Mouse (Mus musculus) heart, embryonic 15.5 days (tissue): ENCODE results near the gene Ophn1. TPM values are rescaled to one million over a fixed set of nuclear protein-coding genes. Genes with fewer than 3 reads are reported as not detected.

Experiments
- ATAC-seq: fragments of 200-750 bp; cut with Nextera tagmentation; replicated peaks from 2 replicates; pipeline ENCODE4 v1.8.0; 2017; ENCODE audit warnings: low read depth, moderate TSS enrichment; ENCODE audit not compliant: insufficient number of reproducible peaks, insufficient read depth, low FRiP score
- H3K27ac ChIP-seq: fragments of 300-500 bp; sonication (generic); 2 replicates; pipeline ENCODE4 v1.5.1; 2015; ENCODE audit warnings: mild to moderate bottlenecking, inconsistent platforms
- H3K27me3 ChIP-seq: fragments of 300-500 bp; sonication (generic); 2 replicates; pipeline ENCODE4 v1.6.1; 2015; ENCODE audit warnings: inconsistent platforms
- H3K36me3 ChIP-seq: fragments of 300-500 bp; sonication (generic); 2 replicates; pipeline ENCODE4 v1.6.1; 2015; ENCODE audit warnings: mild to moderate bottlenecking, inconsistent platforms
- H3K4me1 ChIP-seq: fragments of 300-500 bp; sonication (generic); replicated peaks from 2 replicates; pipeline ENCODE4 v1.6.1; 2015; ENCODE audit warnings: inconsistent platforms
- H3K4me2 ChIP-seq: fragments of 300-500 bp; sonication (generic); 2 replicates; pipeline ENCODE4 v1.6.1; 2015; ENCODE audit warnings: inconsistent platforms, mild to moderate bottlenecking, moderate library complexity
- H3K4me3 ChIP-seq: fragments of 300-500 bp; sonication (generic); 2 replicates; pipeline ENCODE4 v1.5.1; 2015; ENCODE audit warnings: mild to moderate bottlenecking, inconsistent platforms
- H3K9ac ChIP-seq: fragments of 300-500 bp; sonication (generic); 2 replicates; pipeline ENCODE4 v1.6.1; 2015; ENCODE audit warnings: mild to moderate bottlenecking, inconsistent platforms
- H3K9me3 ChIP-seq: fragments of 300-500 bp; sonication (generic); replicated peaks from 2 replicates; pipeline ENCODE4 v1.6.1; 2016; ENCODE audit warnings: inconsistent platforms
- WGBS: fragments of 180-500 bp; shearing (Covaris S2); methylation state at CpG from one replicate; pipeline ENCODE4 v1.1.7; 2015; ENCODE audit warnings: mixed read lengths; 5-methylcytosine and 5-hydroxymethylcytosine counted together
- microRNA-seq: library from miRNA; unstranded; fragments of <30 nt; microRNA quantifications from one replicate; pipeline ENCODE4, GENCODE M21; 2016
- polyA plus RNA-seq: library from polyadenylated mRNA; unstranded; fragments of >200 nt; fragmentation: Nextera tagmentation; extraction: Ambion mirVana; gene quantifications from 2 replicates; pipeline ENCODE4 v1.2.1, GENCODE M21; 2015

Ophn1 gene
- polyA plus RNA-seq, 1 experiment from 2014 or later, result 9.1 TPM

- no peaks in the 10 kb centered on the region for H3K36me3 ChIP-seq
- no peak for ATAC-seq
- H3K9ac ChIP-seq, result no peak overlapping the region
- no peaks in the 10 kb centered on the region for H3K4me1 ChIP-seq
- no peak overlapping the region for H3K27ac ChIP-seq
- no peaks in the 10 kb centered on the region for H3K9me3 ChIP-seq
- H3K4me3 ChIP-seq, result no peak overlapping the region
- H3K27me3 ChIP-seq, result no peaks in the 10 kb centered on the region
- H3K4me2 ChIP-seq, result no peak overlapping the region
- 79% methylated on average over 3 of the region's 3 CpGs for WGBS
These were observed 262.0 kb downstream of the Ophn1 start for GRCm38 (mm10) chrX:98628666-98629404.

GRCm38 (mm10) chrX:98618865-98619264, 272.0 kb downstream of the Ophn1 start:
- no peak overlapping the region for H3K4me2 ChIP-seq
- ATAC-seq, result no peak
- H3K27me3 ChIP-seq, result no peaks in the 10 kb centered on the region
- H3K9ac ChIP-seq, result no peak overlapping the region
- H3K9me3 ChIP-seq, result no peaks in the 10 kb centered on the region
- no peaks in the 10 kb centered on the region for H3K36me3 ChIP-seq
- H3K27ac ChIP-seq, result no peak overlapping the region
- no peaks in the 10 kb centered on the region for H3K4me1 ChIP-seq
- H3K4me3 ChIP-seq, result no peak overlapping the region
- WGBS, result 6% methylated on average over 2 of the region's 2 CpGs

GRCm38 (mm10) chrX:98617426-98617825, 273.4 kb downstream of the Ophn1 start:
- ATAC-seq, result no peak
- Histone ChIP-seq H3K4me3 (no peak overlapping the region), H3K9ac (no peak overlapping the region), H3K4me1 (no peaks in the 10 kb centered on the region), H3K4me2 (no peak overlapping the region), H3K27ac (no peak overlapping the region), H3K9me3 (no peaks in the 10 kb centered on the region), H3K27me3 (no peaks in the 10 kb centered on the region), H3K36me3 (no peaks in the 10 kb centered on the region)
- WGBS, result 68% methylated on average over 4 of the region's 4 CpGs

- no peak overlapping the region for H3K4me3 ChIP-seq
- no peak overlapping the region for H3K27ac ChIP-seq
- no peak overlapping the region for H3K4me2 ChIP-seq
- no peaks in the 10 kb centered on the region for H3K27me3 ChIP-seq
- no peaks in the 10 kb centered on the region for H3K9me3 ChIP-seq
- H3K4me1 ChIP-seq, result no peaks in the 10 kb centered on the region
- H3K9ac ChIP-seq, result no peak overlapping the region
- no peaks in the 10 kb centered on the region for H3K36me3 ChIP-seq
- ATAC-seq, result no peak
These were observed 316.6 kb downstream of the Ophn1 start for GRCm38 (mm10) chrX:98574201-98574600.

- Histone ChIP-seq H3K36me3 (no peaks in the 10 kb centered on the region), H3K9ac (no peak overlapping the region), H3K4me3 (no peak overlapping the region), H3K4me2 (no peak overlapping the region), H3K9me3 (no peaks in the 10 kb centered on the region), H3K27ac (no peak overlapping the region), H3K4me1 (no peaks in the 10 kb centered on the region), H3K27me3 (no peaks in the 10 kb centered on the region)
- WGBS, result 72% methylated on average over 1 of the region's 1 CpGs
- no peak for ATAC-seq
These were observed 344.4 kb downstream of the Ophn1 start for GRCm38 (mm10) chrX:98546458-98546857.

- no peaks in the 10 kb centered on the region for H3K27me3 ChIP-seq
- no peak for ATAC-seq
- no peaks in the 10 kb centered on the region for H3K9me3 ChIP-seq
- no peaks in the 10 kb centered on the region for H3K36me3 ChIP-seq
- H3K27ac ChIP-seq, result no peak overlapping the region
- no peak overlapping the region for H3K4me2 ChIP-seq
- no peaks in the 10 kb centered on the region for H3K4me1 ChIP-seq
- no peak overlapping the region for H3K4me3 ChIP-seq
- 74% methylated on average over 2 of the region's 2 CpGs for WGBS
- no peak overlapping the region for H3K9ac ChIP-seq
These were observed 375.5 kb downstream of the Ophn1 start for GRCm38 (mm10) chrX:98515329-98515728.

GRCm38 (mm10) chrX:98514359-98514904, 376.4 kb downstream of the Ophn1 start:
- ATAC-seq, result no peak
- Histone ChIP-seq H3K9me3 (no peaks in the 10 kb centered on the region), H3K4me1 (no peaks in the 10 kb centered on the region), H3K4me2 (no peak overlapping the region), H3K9ac (no peak overlapping the region), H3K27me3 (no peaks in the 10 kb centered on the region), H3K4me3 (no peak overlapping the region), H3K27ac (no peak overlapping the region), H3K36me3 (no peaks in the 10 kb centered on the region)
- 51% methylated on average over 3 of the region's 3 CpGs for WGBS

Small RNA genes lying within 50 kb of the gene (microRNA-seq; reads per million reads assigned to microRNA genes)
- gene Gm27554, result not detected

Other genes starting within 250 kb of the Ophn1 start
- 16.3 and 16.9 TPM in 2 replicates for gene Yipf6, start 45.3 kb upstream of the Ophn1 start, polyA plus RNA-seq
- gene Stard8, start 112.2 kb upstream of the Ophn1 start, polyA plus RNA-seq, result 14.4 and 15.4 TPM in 2 replicates
- gene Efnb1, start 245.1 kb upstream of the Ophn1 start, polyA plus RNA-seq, result 20.0 and 28.0 TPM in 2 replicates